Mouse (Mus musculus) MEL (cell line): ENCODE results near the gene Apbb1. TPM values are rescaled to one million over a fixed set of nuclear protein-coding genes. Genes with fewer than 3 reads are reported as not detected.

ENCODE experiments used
- DNase-seq: peaks from one replicate; pipeline ENCODE4 v3.0.0; 2011; ENCODE audit warnings: low read depth, low spot score
- H3K27ac ChIP-seq: 2 replicates; pipeline ENCODE4 v1.5.1; 2012; ENCODE audit warnings: low read depth, mild to moderate bottlenecking, control low read depth, low read length, moderate library complexity; ENCODE audit not compliant: control insufficient read depth
- H3K27me3 ChIP-seq, 2 experiments: fragments of 150-350 bp in 1 of 2; sonication (generic) in 1 of 2; 2 replicates each; pipeline ENCODE4 v1.6.1; 2012; ENCODE audit warnings: low read length in 2 of 2, mild to moderate bottlenecking in 2 of 2, improper control_type of control experiment in 1 of 2, moderate library complexity in 1 of 2; ENCODE audit not compliant: insufficient read depth in 2 of 2, control insufficient read depth in 1 of 2
- H3K36me3 ChIP-seq, 2 experiments: 2 replicates each; pipeline ENCODE4 v1.6.1; 2012 to 2014; ENCODE audit warnings: low read length in 2 of 2, improper control_type of control experiment in 1 of 2, inconsistent platforms in 1 of 2, mild to moderate bottlenecking in 1 of 2; ENCODE audit not compliant: insufficient read depth in 2 of 2, control insufficient read depth in 1 of 2
- H3K4me1 ChIP-seq, 2 experiments: fragments of 150-350 bp in 1 of 2; sonication (generic) in 1 of 2; 2 replicates each; pipeline ENCODE4 v1.6.1; 2012; ENCODE audit warnings: low read length in 2 of 2, improper control_type of control experiment in 1 of 2, mild to moderate bottlenecking in 1 of 2; ENCODE audit not compliant: insufficient read depth in 2 of 2, control insufficient read depth in 1 of 2
- H3K4me3 ChIP-seq, 2 experiments: fragments of 150-350 bp in 1 of 2; sonication (generic) in 1 of 2; 2 replicates each; pipeline ENCODE4 v1.5.1; 2012; ENCODE audit warnings: low read depth in 2 of 2, low read length in 2 of 2, mild to moderate bottlenecking in 2 of 2, moderate library complexity in 2 of 2, control low read depth in 1 of 2, improper control_type of control experiment in 1 of 2; ENCODE audit not compliant: control insufficient read depth in 1 of 2, insufficient read depth in 1 of 2
- H3K79me2 ChIP-seq: 2 replicates; pipeline ENCODE4 v1.6.1; 2012; ENCODE audit warnings: mild to moderate bottlenecking, low read length, moderate library complexity; ENCODE audit not compliant: control insufficient read depth, poor library complexity, insufficient read depth
- H3K9ac ChIP-seq: 2 replicates; pipeline ENCODE4 v1.6.1; 2012; ENCODE audit warnings: low read depth, mild to moderate bottlenecking, control low read depth, low read length, moderate library complexity; ENCODE audit not compliant: control insufficient read depth, poor library complexity, severe bottlenecking
- H3K9me3 ChIP-seq: fragments of 150-350 bp; sonication (generic); replicated peaks from 2 replicates; pipeline ENCODE4 v1.6.1; 2012; ENCODE audit warnings: mild to moderate bottlenecking, low read length, improper control_type of control experiment, moderate library complexity; ENCODE audit not compliant: insufficient read depth
- CHD1 ChIP-seq: IDR thresholded peaks from 2 replicates; pipeline ENCODE4 v1.6.1; 2012; ENCODE audit warnings: low read depth, mild to moderate bottlenecking, inconsistent platforms, low read length, improper control_type of control experiment
- CTCF ChIP-seq, 3 experiments: IDR thresholded peaks in 2 of 3; conservative IDR thresholded peaks in 1 of 3; 2 replicates each; pipeline ENCODE4 v1.5.1; 2011 to 2012; ENCODE audit warnings: low read length in 3 of 3, low read depth in 2 of 3, mild to moderate bottlenecking in 2 of 3, improper control_type of control experiment in 1 of 3, inconsistent platforms in 1 of 3, mixed read lengths in 1 of 3, moderate library complexity in 1 of 3; ENCODE audit not compliant: control insufficient read depth in 1 of 3, insufficient read depth in 1 of 3, poor library complexity in 1 of 3, severe bottlenecking in 1 of 3
- ELF1 ChIP-seq: IDR thresholded peaks from 2 replicates; pipeline ENCODE4 v1.6.1; 2014; ENCODE audit warnings: low read depth, mild to moderate bottlenecking, inconsistent platforms, low read length, improper control_type of control experiment, moderate library complexity
- EP300 ChIP-seq, 2 experiments: IDR thresholded peaks; 2 replicates each; pipeline ENCODE4 v1.6.1; 2011; ENCODE audit warnings: improper control_type of control experiment in 2 of 2, low read length in 2 of 2, low read depth in 1 of 2, mild to moderate bottlenecking in 1 of 2
- GABPA ChIP-seq: IDR thresholded peaks from 2 replicates; pipeline ENCODE4 v1.6.1; 2012; ENCODE audit warnings: low read depth, mild to moderate bottlenecking, inconsistent platforms, low read length, improper control_type of control experiment, moderate library complexity
- HCFC1 ChIP-seq: IDR thresholded peaks from 2 replicates; pipeline ENCODE4 v1.6.1; 2012; ENCODE audit warnings: low read depth, mild to moderate bottlenecking, inconsistent platforms, low read length, improper control_type of control experiment, moderate library complexity
- KAT2A ChIP-seq: conservative IDR thresholded peaks from 2 replicates; pipeline ENCODE4 v1.6.1; 2012; ENCODE audit warnings: low read depth, low read length, improper control_type of control experiment, inconsistent platforms
- MAFK ChIP-seq: IDR thresholded peaks from 2 replicates; pipeline ENCODE4 v1.6.1; 2011; ENCODE audit warnings: low read depth, mild to moderate bottlenecking, low read length, improper control_type of control experiment, borderline replicate concordance
- MAX ChIP-seq: IDR thresholded peaks from 2 replicates; pipeline ENCODE4 v1.6.1; 2011; ENCODE audit warnings: low read length, improper control_type of control experiment
- MXI1 ChIP-seq: IDR thresholded peaks from 2 replicates; pipeline ENCODE4 v1.6.1; 2011; ENCODE audit warnings: mild to moderate bottlenecking, low read depth, low read length, improper control_type of control experiment
- MYB ChIP-seq: IDR thresholded peaks from 2 replicates; pipeline ENCODE4 v1.6.1; 2011; ENCODE audit warnings: mild to moderate bottlenecking, low read depth, low read length, improper control_type of control experiment
- MYC ChIP-seq: IDR thresholded peaks from 2 replicates; pipeline ENCODE4 v1.6.1; 2011; ENCODE audit warnings: low read depth, mild to moderate bottlenecking, low read length, improper control_type of control experiment, moderate library complexity
- POLR2AphosphoS5 ChIP-seq: IDR thresholded peaks from 2 replicates; pipeline ENCODE4 v1.6.1; 2012; ENCODE audit warnings: low read depth, borderline replicate concordance, mild to moderate bottlenecking, inconsistent platforms, low read length, moderate library complexity, mixed read lengths
- RAD21 ChIP-seq: IDR thresholded peaks from 2 replicates; pipeline ENCODE4 v1.6.1; 2011; ENCODE audit warnings: mild to moderate bottlenecking, low read depth, low read length, improper control_type of control experiment
- TAL1 ChIP-seq: IDR thresholded peaks from 2 replicates; pipeline ENCODE4 v1.6.1; 2012; ENCODE audit warnings: mild to moderate bottlenecking, inconsistent platforms, low read length, moderate library complexity, mixed read lengths
- TBP ChIP-seq: IDR thresholded peaks from 2 replicates; pipeline ENCODE4 v1.8.0; 2011; ENCODE audit warnings: low read depth, low read length, improper control_type of control experiment
- UBTF ChIP-seq: IDR thresholded peaks from 2 replicates; pipeline ENCODE4 v1.6.1; 2012; ENCODE audit warnings: low read depth, mild to moderate bottlenecking, inconsistent platforms, low read length, improper control_type of control experiment, moderate library complexity, borderline replicate concordance; ENCODE audit not compliant: insufficient read depth
- USF1 ChIP-seq: IDR thresholded peaks from 2 replicates; pipeline ENCODE4 v1.6.1; 2014; ENCODE audit warnings: low read depth, mild to moderate bottlenecking, inconsistent platforms, low read length, improper control_type of control experiment, moderate library complexity
- USF2 ChIP-seq, 2 experiments: IDR thresholded peaks; 2 replicates each; pipeline ENCODE4 v1.6.1; 2011 to 2012; ENCODE audit warnings: improper control_type of control experiment in 2 of 2, low read length in 2 of 2, borderline replicate concordance in 1 of 2, inconsistent platforms in 1 of 2, low read depth in 1 of 2, mild to moderate bottlenecking in 1 of 2; ENCODE audit not compliant: insufficient read depth in 1 of 2
- ZC3H11A ChIP-seq: IDR thresholded peaks from 2 replicates; pipeline ENCODE4 v1.6.1; 2012; ENCODE audit warnings: low read depth, mild to moderate bottlenecking, inconsistent platforms, low read length, improper control_type of control experiment
- ZKSCAN1 ChIP-seq: IDR thresholded peaks from 2 replicates; pipeline ENCODE4 v1.6.1; 2012; ENCODE audit warnings: low read depth, mild to moderate bottlenecking, inconsistent platforms, low read length, improper control_type of control experiment, moderate library complexity
- ZNF384 ChIP-seq: IDR thresholded peaks from 2 replicates; pipeline ENCODE4 v1.6.1; 2012; ENCODE audit warnings: low read depth, mild to moderate bottlenecking, inconsistent platforms, low read length, improper control_type of control experiment
- polyA plus RNA-seq, 2 experiments: library from polyadenylated mRNA; stranded (reverse) in 1 of 2; unstranded in 1 of 2; fragments of >175 nt in 1 of 2; fragments of >200 nt in 1 of 2; gene quantifications; 2 replicates each; pipeline versions ENCODE4 v1.2.1 to v1.2.4; 2012; ENCODE audit warnings: low replicate concordance in 2 of 2, low read depth in 1 of 2; ENCODE audit not compliant: insufficient read length in 2 of 2, insufficient read depth in 1 of 2, missing spikeins in 1 of 2
- total RNA-seq: library from RNA; depleted of rRNA; stranded (reverse); fragments of 300-350 nt; gene quantifications from 2 replicates; pipeline ENCODE4 v1.2.3, GENCODE M21; 2012

The Apbb1 gene
- total and polyA plus RNA-seq, 3 experiments: 0.13 TPM; not detected in 2

DNA sequence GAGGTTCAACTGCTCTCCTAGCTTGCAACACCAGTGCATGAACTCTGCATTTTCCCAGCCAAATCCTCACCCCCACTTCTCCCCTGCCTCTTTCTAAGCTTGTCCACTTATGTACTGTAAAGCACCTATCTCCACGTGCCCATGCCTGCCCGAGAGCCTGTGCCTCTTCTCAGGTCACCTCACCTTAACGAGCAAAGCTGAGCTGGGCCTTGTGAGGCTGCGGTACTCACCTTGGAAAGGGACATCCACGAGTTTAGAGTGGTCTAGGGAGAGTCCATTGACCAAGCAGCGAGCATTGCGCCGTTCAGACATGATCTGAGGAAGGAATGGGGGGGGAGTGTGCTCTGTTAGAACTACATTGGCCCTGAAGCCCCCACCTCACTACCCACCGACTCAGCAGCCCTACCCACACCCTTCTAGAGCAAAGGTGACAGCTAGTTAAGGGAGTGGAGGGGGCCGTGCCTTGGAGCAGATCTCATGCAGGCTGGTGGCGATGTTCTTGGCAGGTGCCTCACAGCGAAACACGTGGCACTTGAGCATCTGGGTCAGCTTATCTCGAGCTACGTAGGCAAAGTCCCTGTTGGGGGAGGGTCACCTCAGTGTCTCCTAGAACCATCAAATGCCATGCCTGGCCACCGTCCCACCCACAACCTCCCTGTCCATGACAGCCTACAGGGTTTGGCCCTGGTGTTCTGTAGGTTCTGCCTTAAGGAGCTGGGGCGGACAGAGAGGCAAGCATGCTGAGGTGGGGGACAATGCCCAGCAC is 16.2 kb downstream of the Apbb1 start:
- no peak overlapping the region for H3K4me3 ChIP-seq
- no peak overlapping the region for H3K9ac ChIP-seq
- H3K4me1 ChIP-seq: no peaks in the 10 kb centered on the region
- no peaks in the 10 kb centered on the region for H3K9me3 ChIP-seq
- no peak for DNase-seq
- H3K79me2 ChIP-seq: no peaks in the 10 kb centered on the region
- TF ChIP-seq ZC3H11A: no peak
- no peak for TF ChIP-seq USF2 (IDR thresholded peaks at IDR 0.05; ENCODE audit: borderline replicate concordance in 1 of 2, insufficient read depth in 1 of 2, low read depth in 1 of 2, low read length in 2 of 2)
- no peak for TF ChIP-seq GABPA
- no peak for TF ChIP-seq EP300 (IDR thresholded peaks at IDR 0.05; ENCODE audit: low read depth in 1 of 2, low read length in 2 of 2)
- no peak for TF ChIP-seq MXI1
- TF ChIP-seq HCFC1: no peak
- no peak for TF ChIP-seq CTCF (IDR thresholded peaks at IDR 0.05 in 2 of 3, conservative IDR thresholded peaks at IDR 0.05 in 1 of 3; ENCODE audit: control insufficient read depth in 1 of 3, insufficient read depth in 1 of 3, low read depth in 2 of 3, low read length in 3 of 3, poor library complexity in 1 of 3, severe bottlenecking in 1 of 3)
- no peak for TF ChIP-seq ZNF384
- TF ChIP-seq RAD21: no peak
- TF ChIP-seq UBTF: no peak
- no peak for TF ChIP-seq ZKSCAN1
- no peak for TF ChIP-seq ELF1
- no peak for TF ChIP-seq MAFK
- TF ChIP-seq, all 39 proteins: peak for 0
- Histone ChIP-seq H3K27me3 (peaks cover 0 to 2% of the 10 kb centered on the region in 2 experiments; a peak in 1 of 4 replicates), H3K27ac (no peak overlapping the region), H3K36me3 (no peaks in the 10 kb centered on the region)

DNA sequence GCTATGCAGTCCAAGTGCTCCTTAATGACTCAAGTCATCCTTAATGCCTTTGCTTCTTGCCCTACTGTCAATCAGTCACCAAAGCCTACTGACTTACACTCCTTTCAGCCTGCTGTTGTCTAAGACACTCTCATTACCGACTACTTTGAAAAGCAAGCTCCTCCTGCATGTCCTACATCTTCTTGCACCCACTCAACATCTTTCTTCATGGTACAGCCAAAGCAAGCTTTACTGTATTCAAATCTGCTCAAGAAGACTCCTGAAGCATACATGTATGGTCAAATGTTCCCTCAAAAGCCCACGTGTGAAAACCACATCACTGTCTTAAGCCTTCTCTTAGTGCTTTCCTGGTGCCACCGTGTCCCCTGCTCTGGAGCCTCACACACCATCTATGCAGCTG is 18.1 kb downstream of the Apbb1 start:
- no peak for DNase-seq
- no peaks in the 10 kb centered on the region for H3K4me1 ChIP-seq
- no peaks in the 10 kb centered on the region for H3K79me2 ChIP-seq
- H3K4me3 ChIP-seq: no peak overlapping the region
- H3K9ac ChIP-seq: no peak overlapping the region
- no peak overlapping the region for H3K27ac ChIP-seq
- peaks cover 0 to 2% of the 10 kb centered on the region in 2 experiments; a peak in 1 of 4 replicates for H3K27me3 ChIP-seq
- H3K9me3 ChIP-seq: no peaks in the 10 kb centered on the region
- H3K36me3 ChIP-seq: no peaks in the 10 kb centered on the region
- TF ChIP-seq TAL1 (no peak), CHD1 (no peak), TBP (no peak), POLR2AphosphoS5 (no peak), MAX (no peak), MXI1 (no peak), USF1 (no peak), KAT2A (no peak), EP300 (IDR thresholded peaks at IDR 0.05; ENCODE audit: low read depth in 1 of 2, low read length in 2 of 2) (no peak), MYB (no peak), ZNF384 (no peak), RAD21 (no peak), MYC (no peak), ELF1 (no peak), CTCF (IDR thresholded peaks at IDR 0.05 in 2 of 3, conservative IDR thresholded peaks at IDR 0.05 in 1 of 3; ENCODE audit: control insufficient read depth in 1 of 3, insufficient read depth in 1 of 3, low read depth in 2 of 3, low read length in 3 of 3, poor library complexity in 1 of 3, severe bottlenecking in 1 of 3) (no peak)
